In the genomic region with DNA sequence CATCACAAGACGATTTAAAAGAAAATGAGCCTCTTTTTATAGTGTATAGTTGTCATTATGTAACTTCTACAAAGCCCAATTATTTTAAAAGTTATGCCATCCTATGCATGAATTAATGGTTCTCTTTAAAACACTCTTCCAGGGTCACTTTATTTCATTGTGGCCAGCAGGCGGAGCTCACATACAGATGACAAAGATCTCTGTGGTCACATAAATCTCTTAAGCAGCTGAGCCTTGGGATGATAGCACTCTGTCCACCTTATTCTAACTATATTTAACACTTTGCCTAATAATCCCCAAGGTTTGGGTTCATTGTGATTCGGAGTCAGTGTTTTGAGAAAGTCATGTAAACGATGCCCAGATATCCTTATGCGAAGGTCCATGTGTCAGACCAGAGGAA, we compare ENCODE assay signal across 8 mouse cellular contexts. TPM values are rescaled to one million over a fixed set of nuclear protein-coding genes. Genes with fewer than 3 reads are reported as not detected.
DNase-seq lines count a peak whose midpoint lies in the region; TF ChIP-seq lines count a peak whose summit lies in the region.

No protein-coding gene starts in this region.

- H3K4me3 ChIP-seq in cortical plate, adult 2 months (ENCODE audit: insufficient read depth, low read length): no peak overlapping the region

- no peak for TF ChIP-seq POLR2A in cortical plate, adult 2 months (IDR thresholded peaks at IDR 0.05; ENCODE audit: extremely low read depth, insufficient read depth, low read length)

- DNase-seq in kidney, adult 8-10 months: peak; percentile 23 to 58
- DNase-seq in kidney, adult 11 months: no peak
- peak; percentile 18 for DNase-seq in ZHBTc4 (ENCODE audit: low read depth, low spot score)
- peak; percentile 62 for DNase-seq in layer of hippocampus, adult 9-10 months (ENCODE audit: low spot score)
- DNase-seq in retina, embryonic 14.5 days (ENCODE audit: low spot score): peak; percentile 72
- no peak for DNase-seq in gastrocnemius, adult 18-20 months (ENCODE audit: low spot score)
- no peak for DNase-seq in urinary bladder, postnatal 36 days (ENCODE audit: low spot score in 2 of 2)

- no peak overlapping the region for H3K27ac ChIP-seq in cortical plate, adult 2 months (ENCODE audit: insufficient read depth, low read length)

- TF ChIP-seq CTCF in cortical plate, adult 2 months (IDR thresholded peaks at IDR 0.05; ENCODE audit: extremely low read depth, insufficient read depth, low read length): peak; percentile 54

- H3K4me1 ChIP-seq in cortical plate, adult 2 months (ENCODE audit: control insufficient read depth, insufficient read depth, low read length): no peaks in the 10 kb centered on the region

RNA-seq across cellular contexts. Expression of gene Phactr1, which starts 56.9 kb away (rescaled TPM):
- polyA plus RNA-seq in cortical plate, adult 2 months (2012; rRNA removed): 205 and 206 TPM in 2 replicates
- 1 to 10 TPM; 1.1 to 1.4 TPM for total RNA-seq in gastrocnemius, adult 18-20 months (2021)

Comparison
In these comparisons a context has a peak if more than half of its experiments do, and no peak if none do; other contexts are left out.
1. DNase-seq: peak in kidney, adult 8-10 months (2 of 2), ZHBTc4 (single experiment), layer of hippocampus, adult 9-10 months (single experiment) and retina, embryonic 14.5 days (single experiment); none in kidney, adult 11 months (single experiment), gastrocnemius, adult 18-20 months (single experiment) and urinary bladder, postnatal 36 days (0 of 2).